Mouse (Mus musculus): ENCODE data around the gene Sgsm1.

DNA sequence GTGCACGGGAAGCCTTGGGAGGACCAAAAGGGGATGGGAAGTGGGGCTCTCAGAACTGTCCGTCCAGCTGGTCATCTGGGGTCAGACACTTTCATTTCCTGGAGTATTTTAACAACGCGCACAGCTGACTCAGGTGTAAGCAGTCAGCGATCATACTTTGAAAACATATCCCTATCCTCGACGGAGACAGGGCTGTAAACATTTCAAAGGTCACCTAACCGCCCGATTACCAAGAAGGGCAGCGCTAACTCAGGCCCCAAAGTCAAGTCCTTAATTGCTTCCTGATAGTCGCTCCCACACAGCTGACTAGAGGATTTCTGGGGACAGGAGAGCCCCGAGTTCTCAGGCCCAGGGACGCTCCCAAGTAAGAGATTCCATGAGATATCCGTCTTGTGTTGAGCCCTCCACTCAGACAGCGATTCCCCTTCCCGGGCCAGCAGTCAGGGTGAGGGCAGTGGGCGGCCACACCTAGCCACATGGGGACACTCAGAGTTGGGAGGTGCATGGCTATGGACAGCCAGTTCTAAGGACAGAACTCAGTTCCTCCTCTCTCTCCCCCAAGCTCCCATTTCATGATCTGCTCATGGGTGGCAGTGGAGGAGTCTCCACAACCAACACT lies 91.9 kb downstream of the Sgsm1 start:
- no peak for TF ChIP-seq CTCF (IDR thresholded peaks at IDR 0.05; ENCODE audit: low read depth, low read length)
- TF ChIP-seq POLR2A (IDR thresholded peaks at IDR 0.05; ENCODE audit: insufficient read depth, low read length) = no peak
- no peak for TF ChIP-seq EP300 (IDR thresholded peaks at IDR 0.05; ENCODE audit: insufficient read depth, low read depth, low read length)

Data from ES-Bruce4 (cell line).